Mouse (Mus musculus): ENCODE data around the gene Olfr1090. TPM values are rescaled to one million over a fixed set of nuclear protein-coding genes. Genes with fewer than 3 reads are reported as not detected.

The Olfr1090 gene
- not detected for total RNA-seq (2023)

GRCm38 (mm10) chr2:86758893-86759292 is at the start of gene Olfr1090:
Gene Olfr1090 (minus strand): TSS chr2:86758993.

GRCm38 (mm10) chr2:86782179-86782578 is 23.4 kb upstream of the Olfr1090 start, which contains the start of gene Olfr1093:
Gene Olfr1093 (plus strand): TSS chr2:86782479.

GRCm38 (mm10) chr2:86733601-86734000 is 25.2 kb downstream of the Olfr1090 start, which contains the start of gene Olfr1089:
Gene Olfr1089 (minus strand): TSS chr2:86733701.

Other genes with a start within 250 kb of the Olfr1090 start
- not detected for gene Olfr1079, start 216.5 kb downstream of the Olfr1090 start, total RNA-seq (2023)
- gene Olfr1080, start 200.8 kb downstream of the Olfr1090 start, total RNA-seq (2023), result not detected
- not detected for gene Olfr1082, start 160.0 kb downstream of the Olfr1090 start, total RNA-seq (2023)
- not detected for gene Olfr1084, start 119.3 kb downstream of the Olfr1090 start, total RNA-seq (2023)
- not detected for gene Olfr1085, start 97.0 kb downstream of the Olfr1090 start, total RNA-seq (2023)
- not detected for gene Olfr1086, start 78.9 kb downstream of the Olfr1090 start, total RNA-seq (2023)
- not detected for gene Olfr1087, start 60.6 kb downstream of the Olfr1090 start, total RNA-seq (2023)
- gene Olfr1089, start 25.3 kb downstream of the Olfr1090 start, total RNA-seq (2023), result not detected
- not detected for gene Olfr1093, start 23.5 kb upstream of the Olfr1090 start, total RNA-seq (2023)
- not detected for gene Olfr141, start 51.0 kb upstream of the Olfr1090 start, total RNA-seq (2023)
- gene Olfr1094, start 65.7 kb upstream of the Olfr1090 start, total RNA-seq (2023), result not detected
- gene Olfr1095, start 92.7 kb upstream of the Olfr1090 start, total RNA-seq (2023), result not detected
- gene Gm13723, start 115.8 kb upstream of the Olfr1090 start, total RNA-seq (2023), result not detected
- gene Olfr1097, start 133.2 kb upstream of the Olfr1090 start, total RNA-seq (2023), result not detected
- gene Olfr1098, start 165.6 kb upstream of the Olfr1090 start, total RNA-seq (2023), result not detected
- not detected for gene Olfr1099, start 201.7 kb upstream of the Olfr1090 start, total RNA-seq (2023)
- gene Olfr1100, start 221.0 kb upstream of the Olfr1090 start, total RNA-seq (2023), result not detected
- not detected for gene Olfr1101, start 232.2 kb upstream of the Olfr1090 start, total RNA-seq (2023)
- gene Olfr1102, start 239.4 kb upstream of the Olfr1090 start, total RNA-seq (2023), result not detected

Measured in CD4-positive naive resting alpha-beta T cell, adult 76 days (primary cell).